Mouse (Mus musculus): ENCODE results near the gene Kpna4.

DNA sequence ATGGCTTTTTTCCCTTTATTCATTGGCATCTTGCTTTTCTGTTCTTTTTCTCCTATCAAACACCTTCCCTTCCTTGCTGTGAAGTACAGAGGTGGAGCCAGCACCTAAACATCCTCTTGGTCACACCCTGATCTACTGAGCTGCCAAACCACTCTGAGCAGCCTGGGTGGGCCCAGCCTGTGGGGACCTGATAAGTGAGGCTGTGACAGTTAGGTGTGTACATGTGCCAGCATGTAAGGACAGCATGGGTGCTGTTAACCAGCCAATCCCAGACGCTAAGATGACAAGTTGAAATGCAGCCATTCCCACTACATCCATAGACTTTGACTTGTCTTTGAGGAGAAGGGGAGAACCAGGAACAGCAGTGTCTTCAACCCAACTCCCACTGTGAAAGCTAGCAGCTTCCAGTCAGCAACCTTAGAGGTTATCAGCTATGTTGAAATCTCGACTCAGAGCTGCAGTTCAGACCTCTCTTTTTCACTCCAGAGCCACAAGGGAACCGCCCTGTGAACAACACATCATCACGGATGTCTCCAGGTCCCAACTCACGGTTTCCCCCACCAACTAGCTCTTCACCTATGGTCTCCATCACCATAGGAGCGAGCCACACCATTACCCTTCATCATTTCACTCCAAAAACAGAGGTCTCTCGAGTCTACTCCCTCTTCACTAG, 72.0 kb downstream of the Kpna4 start:
- no peak for TF ChIP-seq POLR2A (IDR thresholded peaks at IDR 0.05; ENCODE audit: borderline replicate concordance, extremely low read depth, low read depth, low read length)
- no peak for TF ChIP-seq CTCF (IDR thresholded peaks at IDR 0.05; ENCODE audit: insufficient read depth, low read length)

Data from lung, adult 2 months (tissue).